Mouse (Mus musculus) myocyte (in vitro differentiated cells): Measurements from ENCODE around the gene Cdc42ep5. TPM values are rescaled to one million over a fixed set of nuclear protein-coding genes. Genes with fewer than 3 reads are reported as not detected.
"Not testable (repeated sequence)": the region's sequence is repeated elsewhere in the genome, so short reads cannot be mapped to it uniquely, and the experiment has no call there.

Experiments
- H3K27me3 ChIP-seq: one replicate; pipeline ENCODE4 v1.6.1; 2011; ENCODE audit not compliant: control insufficient read depth, insufficient read depth, insufficient read length
- H3K36me3 ChIP-seq: one replicate; pipeline ENCODE4 v1.6.1; 2011; ENCODE audit not compliant: control insufficient read depth, insufficient read depth
- H3K4me2 ChIP-seq: one replicate; pipeline ENCODE4 v1.6.1; 2011; ENCODE audit warnings: low read depth, control low read depth
- H3K4me3 ChIP-seq: one replicate; pipeline ENCODE4 v1.5.1; 2011; ENCODE audit warnings: mild to moderate bottlenecking, control low read depth, moderate library complexity
- H3K79me2 ChIP-seq: one replicate; pipeline ENCODE4 v1.6.1; 2011; ENCODE audit not compliant: control insufficient read depth, insufficient read depth
- H3ac ChIP-seq: one replicate; pipeline ENCODE4 v1.6.1; 2011; ENCODE audit not compliant: control insufficient read depth, insufficient read length
- CEBPB ChIP-seq: IDR thresholded peaks from 2 replicates; pipeline ENCODE4 v1.6.1; 2011; ENCODE audit warnings: mild to moderate bottlenecking, moderate library complexity; ENCODE audit not compliant: poor library complexity, insufficient read depth, severe bottlenecking
- E2F4 ChIP-seq: IDR thresholded peaks from one replicate; pipeline ENCODE4 v1.6.1; 2011; ENCODE audit warnings: mild to moderate bottlenecking, control low read depth, moderate library complexity; ENCODE audit not compliant: insufficient read depth
- MAX ChIP-seq: IDR thresholded peaks from one replicate; pipeline ENCODE4 v1.6.1; 2011; ENCODE audit warnings: low read depth, mild to moderate bottlenecking, control low read depth
- MYOD1 ChIP-seq, 3 experiments: IDR thresholded peaks; one replicate each; pipeline ENCODE4 v1.6.1; 2011; ENCODE audit warnings: control low read depth in 2 of 3, low read depth in 2 of 3, mild to moderate bottlenecking in 2 of 3, moderate library complexity in 1 of 3; ENCODE audit not compliant: insufficient read length in 2 of 3, control insufficient read depth in 1 of 3
- MYOG ChIP-seq, 3 experiments: IDR thresholded peaks; one replicate each; pipeline ENCODE4 v1.6.1; 2011; ENCODE audit warnings: control low read depth in 2 of 3, low read depth in 2 of 3, mild to moderate bottlenecking in 2 of 3; ENCODE audit not compliant: insufficient read length in 2 of 3, control insufficient read depth in 1 of 3, insufficient read depth in 1 of 3
- POLR2A ChIP-seq: IDR thresholded peaks from one replicate; pipeline ENCODE4 v1.6.1; 2011; ENCODE audit warnings: low read depth, mild to moderate bottlenecking, control low read depth, moderate library complexity; ENCODE audit not compliant: insufficient read length
- POLR2AphosphoS2 ChIP-seq: IDR thresholded peaks from one replicate; pipeline ENCODE4 v1.6.1; 2011; ENCODE audit warnings: low read depth, control low read depth; ENCODE audit not compliant: insufficient read length
- REST ChIP-seq: IDR thresholded peaks from one replicate; pipeline ENCODE4 v1.6.1; 2011; ENCODE audit warnings: mild to moderate bottlenecking, control low read depth, moderate library complexity; ENCODE audit not compliant: insufficient read depth, insufficient read length
- SRF ChIP-seq: IDR thresholded peaks from one replicate; pipeline ENCODE4 v1.6.1; 2011; ENCODE audit warnings: low read depth; ENCODE audit not compliant: control insufficient read depth, insufficient read length
- TCF12 ChIP-seq: IDR thresholded peaks from one replicate; pipeline ENCODE4 v1.6.1; 2011; ENCODE audit warnings: mild to moderate bottlenecking, control low read depth; ENCODE audit not compliant: poor library complexity, insufficient read depth, severe bottlenecking
- TCF3 ChIP-seq: IDR thresholded peaks from one replicate; pipeline ENCODE4 v1.6.1; 2011; ENCODE audit warnings: low read depth, control low read depth; ENCODE audit not compliant: insufficient read length
- USF1 ChIP-seq: IDR thresholded peaks from one replicate; pipeline ENCODE4 v1.6.1; 2011; ENCODE audit warnings: low read depth, mild to moderate bottlenecking, control low read depth, moderate library complexity
- polyA plus RNA-seq: library from polyadenylated mRNA; unstranded; fragments of >200 nt; fragmentation: generic; extraction: Trizol; gene quantifications from one replicate; pipeline ENCODE4 v1.2.1, GENCODE M21; 2012; ENCODE audit warnings: missing spikeins

Cdc42ep5 gene
- 26.5 TPM for polyA plus RNA-seq

- peak within 1 kb of the TSS; percentile 5 for H3ac ChIP-seq
- peak within 1 kb of the TSS; percentile 37 for H3K4me3 ChIP-seq
- peak within 1 kb of the TSS; percentile 83 for H3K4me2 ChIP-seq
- no peaks in the 10 kb centered on the region for H3K27me3 ChIP-seq
- TF ChIP-seq MYOD1 (IDR thresholded peaks at IDR 0.05; ENCODE audit: control insufficient read depth in 1 of 3, insufficient read length in 2 of 3, low read depth in 2 of 3) (peak in 2 of 3 experiments; percentile 10 to 23), TCF3 (no peak), MAX (no peak), POLR2AphosphoS2 (no peak), SRF (no peak), TCF12 (no peak), E2F4 (no peak), CEBPB (no peak), MYOG (IDR thresholded peaks at IDR 0.05; ENCODE audit: control insufficient read depth in 1 of 3, insufficient read depth in 1 of 3, insufficient read length in 2 of 3, low read depth in 2 of 3) (peak in 1 of 3 experiments; percentile 29), POLR2A (peak; percentile 31)
- H3K79me2 ChIP-seq, result no peaks in the 10 kb centered on the region
- H3K36me3 ChIP-seq, result no peaks in the 10 kb centered on the region
These were observed at the start of gene Cdc42ep5 for GRCm38 (mm10) chr7:4164090-4164910. TSS of gene Cdc42ep5 (minus strand) at chr7:4164860.

GRCm38 (mm10) chr7:4213436-4213835 is 48.8 kb upstream of the Cdc42ep5 start:
- H3ac ChIP-seq, H3K36me3 ChIP-seq, H3K79me2 ChIP-seq, H3K27me3 ChIP-seq, H3K4me3 ChIP-seq, H3K4me2 ChIP-seq: not testable (repeated sequence)

- no peak overlapping the region for H3K4me3 ChIP-seq
- no peak overlapping the region for H3K4me2 ChIP-seq
- no peak for TF ChIP-seq E2F4
- no peak for TF ChIP-seq TCF12
- TF ChIP-seq CEBPB, result no peak
- TF ChIP-seq TCF3, result no peak
- TF ChIP-seq REST, result no peak
- no peak for TF ChIP-seq MYOD1 (IDR thresholded peaks at IDR 0.05; ENCODE audit: control insufficient read depth in 1 of 3, insufficient read length in 2 of 3, low read depth in 2 of 3)
- no peak for TF ChIP-seq POLR2A
- TF ChIP-seq USF1, result no peak
- TF ChIP-seq MYOG (IDR thresholded peaks at IDR 0.05; ENCODE audit: control insufficient read depth in 1 of 3, insufficient read depth in 1 of 3, insufficient read length in 2 of 3, low read depth in 2 of 3), result no peak
- TF ChIP-seq MAX, result no peak
- TF ChIP-seq POLR2AphosphoS2, result no peak
These were observed 44.0 kb upstream of the Cdc42ep5 start for GRCm38 (mm10) chr7:4208626-4209025.

GRCm38 (mm10) chr7:4207126-4207525 is 42.5 kb upstream of the Cdc42ep5 start:
- Histone ChIP-seq H3ac (no peak overlapping the region), H3K79me2 (no peaks in the 10 kb centered on the region), H3K36me3 (no peaks in the 10 kb centered on the region), H3K27me3 (no peaks in the 10 kb centered on the region), H3K4me2 (no peak overlapping the region), H3K4me3 (no peak overlapping the region)
- TF ChIP-seq POLR2AphosphoS2, result no peak

More at GRCm38 (mm10) chr7:4208626-4209025, 44.0 kb upstream of the Cdc42ep5 start:
- Histone ChIP-seq H3ac (no peak overlapping the region), H3K36me3 (no peaks in the 10 kb centered on the region), H3K27me3 (no peaks in the 10 kb centered on the region), H3K79me2 (no peaks in the 10 kb centered on the region)

- peak; percentile 94 for TF ChIP-seq MAX
- TF ChIP-seq REST, result peak; percentile 100
- TF ChIP-seq USF1, result no peak
- Histone ChIP-seq H3K36me3 (no peaks in the 10 kb centered on the region), H3K79me2 (no peaks in the 10 kb centered on the region), H3K4me3 (no peak overlapping the region), H3ac (no peak overlapping the region), H3K27me3 (no peaks in the 10 kb centered on the region), H3K4me2 (no peak overlapping the region)
These were observed 13.8 kb upstream of the Cdc42ep5 start for GRCm38 (mm10) chr7:4178438-4178837.
